Mouse (Mus musculus) adrenal gland, postnatal 25 days (tissue): ENCODE measurements around the gene Rcbtb2. TPM values are rescaled to one million over a fixed set of nuclear protein-coding genes. Genes with fewer than 3 reads are reported as not detected.

Experiments
- DNase-seq: peaks from one replicate; pipeline ENCODE4 v3.0.0; 2021; ENCODE audit warnings: mixed read lengths
- total RNA-seq: library from RNA; stranded (reverse); gene quantifications from 2 replicates; pipeline ENCODE4 v1.2.3, GENCODE M21; 2021

The Rcbtb2 gene
- total RNA-seq, 1 experiment from 2014 or later: 33.1 TPM

GRCm38 (mm10) chr14:73116938-73117337 is 5.9 kb upstream of the Rcbtb2 start:
- peak; percentile 18 for DNase-seq

- DNase-seq: no peak
Measured at GRCm38 (mm10) chr14:73117411-73118392, 5.1 kb upstream of the Rcbtb2 start.

GRCm38 (mm10) chr14:73118482-73119347 is 4.1 kb upstream of the Rcbtb2 start:
- no peak for DNase-seq

GRCm38 (mm10) chr14:73119459-73119858 is 3.4 kb upstream of the Rcbtb2 start:
- no peak for DNase-seq

GRCm38 (mm10) chr14:73119966-73120365 is 2.9 kb upstream of the Rcbtb2 start:
- DNase-seq: no peak

- no peak for DNase-seq
Measured at GRCm38 (mm10) chr14:73122211-73122922, 470 bp upstream of the Rcbtb2 start.

- DNase-seq: no peak
Measured at GRCm38 (mm10) chr14:73123381-73123780, 544 bp downstream of the Rcbtb2 start.

- no peak for DNase-seq
Measured at GRCm38 (mm10) chr14:73123786-73124185, 949 bp downstream of the Rcbtb2 start.

GRCm38 (mm10) chr14:73130519-73130918 is 7.7 kb downstream of the Rcbtb2 start:
- no peak for DNase-seq

- no peak for DNase-seq
Measured at GRCm38 (mm10) chr14:73131856-73132410, 9.1 kb downstream of the Rcbtb2 start.

GRCm38 (mm10) chr14:73132731-73133130 is 9.9 kb downstream of the Rcbtb2 start:
- no peak for DNase-seq

GRCm38 (mm10) chr14:73137234-73137633 is 14.4 kb downstream of the Rcbtb2 start:
- DNase-seq: no peak

- DNase-seq: no peak
Measured at GRCm38 (mm10) chr14:73138483-73138882, 15.6 kb downstream of the Rcbtb2 start.

- no peak for DNase-seq
Measured at GRCm38 (mm10) chr14:73139866-73140265, 17.0 kb downstream of the Rcbtb2 start.

- DNase-seq: no peak
Measured at GRCm38 (mm10) chr14:73141800-73142199, 19.0 kb downstream of the Rcbtb2 start.

GRCm38 (mm10) chr14:73142421-73142895 is 19.6 kb downstream of the Rcbtb2 start:
- no peak for DNase-seq

GRCm38 (mm10) chr14:73142896-73143709 is 20.3 kb downstream of the Rcbtb2 start:
- peak; percentile 86 for DNase-seq

- no peak for DNase-seq
Measured at GRCm38 (mm10) chr14:73143710-73144420, 21.0 kb downstream of the Rcbtb2 start.

GRCm38 (mm10) chr14:73145531-73145930 is 22.7 kb downstream of the Rcbtb2 start:
- DNase-seq: no peak

GRCm38 (mm10) chr14:73146721-73147120 is 23.9 kb downstream of the Rcbtb2 start:
- no peak for DNase-seq
